Mouse (Mus musculus) embryonic fibroblast, embryonic 13.5 days (primary cell): ENCODE results near the gene Ttc8. TPM values are rescaled to one million over a fixed set of nuclear protein-coding genes. Genes with fewer than 3 reads are reported as not detected.

Source experiments
- H3K27ac ChIP-seq: 2 replicates; pipeline ENCODE4 v1.5.1; 2012; ENCODE audit warnings: low read length, control low read depth, inconsistent platforms; ENCODE audit not compliant: insufficient read depth
- H3K4me1 ChIP-seq: 2 replicates; pipeline ENCODE4 v1.6.1; 2011; ENCODE audit warnings: low read length; ENCODE audit not compliant: control insufficient read depth, insufficient read depth
- H3K4me3 ChIP-seq: 2 replicates; pipeline ENCODE4 v1.5.1; 2011; ENCODE audit warnings: mild to moderate bottlenecking, control low read depth, low read length; ENCODE audit not compliant: insufficient read depth
- CTCF ChIP-seq: IDR thresholded peaks from 2 replicates; pipeline ENCODE4 v1.5.1; 2011; ENCODE audit warnings: mild to moderate bottlenecking, control low read depth, low read length, moderate library complexity, borderline replicate concordance; ENCODE audit not compliant: insufficient read depth
- POLR2A ChIP-seq: IDR thresholded peaks from 2 replicates; pipeline ENCODE4 v1.6.1; 2011; ENCODE audit warnings: low read depth, mild to moderate bottlenecking, control low read depth, low read length, moderate library complexity
- polyA plus RNA-seq: library from polyadenylated mRNA; stranded (reverse); fragments of >200 nt; gene quantifications from 2 replicates; pipeline ENCODE4 v1.2.4, GENCODE M21; 2011; ENCODE audit warnings: low read depth; ENCODE audit not compliant: missing spikeins, insufficient read length

The Ttc8 gene
- polyA plus RNA-seq, 1 experiment, result 34.1 TPM

DNA sequence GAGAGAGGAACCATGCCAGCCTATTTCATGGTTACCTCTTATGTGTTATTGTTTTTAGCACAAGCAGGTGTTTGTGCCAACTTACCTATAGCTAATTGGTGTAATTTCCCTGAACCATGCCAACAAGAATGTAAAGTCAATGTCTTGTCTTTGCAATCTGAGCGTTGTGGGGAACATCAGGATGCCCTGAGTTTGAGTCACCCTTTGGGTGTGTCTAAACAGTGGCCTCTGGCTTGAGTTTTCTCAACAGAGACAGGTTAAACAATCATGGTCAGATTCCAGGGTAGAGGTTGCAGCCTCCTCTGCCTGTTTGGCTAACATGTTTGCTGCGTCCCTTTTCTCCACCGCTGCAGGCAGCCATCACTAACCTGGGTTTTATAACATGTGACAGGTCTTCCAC, 74.0 kb downstream of the Ttc8 start:
- no peak for TF ChIP-seq POLR2A
- H3K4me3 ChIP-seq, result no peak overlapping the region
- H3K4me1 ChIP-seq, result peaks cover 13% of the 10 kb centered on the region
- H3K27ac ChIP-seq, result peak overlapping the region; percentile 27; the same call in 1 of the 2 replicates

GRCm38 (mm10) chr12:98995881-98996280, 75.5 kb downstream of the Ttc8 start:
- Histone ChIP-seq H3K4me3 (no peak overlapping the region), H3K27ac (no peak overlapping the region), H3K4me1 (peaks cover 13% of the 10 kb centered on the region)
- TF ChIP-seq POLR2A (no peak), CTCF (no peak)

DNA sequence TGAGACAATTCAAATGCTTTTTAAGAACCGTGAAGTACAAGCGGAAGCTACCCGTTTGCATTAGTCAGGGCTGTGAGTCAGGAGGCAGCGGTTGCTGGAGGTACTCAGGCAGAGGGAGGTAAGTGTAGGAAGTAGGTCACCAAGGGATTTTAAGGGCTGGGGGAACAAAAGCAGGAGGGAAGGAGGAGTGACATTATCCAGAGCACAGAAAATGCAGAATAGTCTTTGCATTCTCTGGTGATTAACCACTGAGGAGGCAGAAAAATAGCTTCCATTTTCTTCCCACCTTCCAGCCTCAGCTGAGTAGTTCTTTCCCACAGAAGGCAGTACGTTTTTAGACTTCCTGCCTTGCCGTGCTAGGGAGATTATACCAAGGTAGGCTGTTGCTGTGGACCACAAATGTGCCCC, 76.2 kb downstream of the Ttc8 start:
- Histone ChIP-seq H3K4me1 (peaks cover 12% of the 10 kb centered on the region), H3K27ac (peak overlapping the region; percentile 63)
- TF ChIP-seq CTCF, result no peak

GRCm38 (mm10) chr12:98997046-98997445, 76.7 kb downstream of the Ttc8 start:
- no peak overlapping the region for H3K4me3 ChIP-seq
- H3K4me1 ChIP-seq, result peaks cover 12% of the 10 kb centered on the region
- peak overlapping the region; percentile 63 for H3K27ac ChIP-seq
- TF ChIP-seq CTCF, result no peak
- no peak for TF ChIP-seq POLR2A

More for the DNA sequence above, 76.2 kb downstream of the Ttc8 start:
- no peak overlapping the region for H3K4me3 ChIP-seq

GRCm38 (mm10) chr12:98998662-98999428, 78.5 kb downstream of the Ttc8 start:
- Histone ChIP-seq H3K4me3 (no peak overlapping the region), H3K27ac (no peak overlapping the region), H3K4me1 (peaks cover 12% of the 10 kb centered on the region)
- TF ChIP-seq CTCF (no peak), POLR2A (no peak)

GRCm38 (mm10) chr12:99000310-99000709, 79.9 kb downstream of the Ttc8 start:
- peaks cover 4% of the 10 kb centered on the region; the same call in 1 of the 2 replicates for H3K4me1 ChIP-seq
- TF ChIP-seq CTCF (no peak), POLR2A (no peak)
- H3K27ac ChIP-seq, result no peak overlapping the region
- H3K4me3 ChIP-seq, result no peak overlapping the region

- H3K4me3 ChIP-seq, result no peak overlapping the region
- no peak for TF ChIP-seq CTCF
- no peak for TF ChIP-seq POLR2A
- no peak overlapping the region for H3K27ac ChIP-seq
- no peaks in the 10 kb centered on the region for H3K4me1 ChIP-seq
These were observed 82.7 kb downstream of the Ttc8 start for GRCm38 (mm10) chr12:99003046-99003445.

DNA sequence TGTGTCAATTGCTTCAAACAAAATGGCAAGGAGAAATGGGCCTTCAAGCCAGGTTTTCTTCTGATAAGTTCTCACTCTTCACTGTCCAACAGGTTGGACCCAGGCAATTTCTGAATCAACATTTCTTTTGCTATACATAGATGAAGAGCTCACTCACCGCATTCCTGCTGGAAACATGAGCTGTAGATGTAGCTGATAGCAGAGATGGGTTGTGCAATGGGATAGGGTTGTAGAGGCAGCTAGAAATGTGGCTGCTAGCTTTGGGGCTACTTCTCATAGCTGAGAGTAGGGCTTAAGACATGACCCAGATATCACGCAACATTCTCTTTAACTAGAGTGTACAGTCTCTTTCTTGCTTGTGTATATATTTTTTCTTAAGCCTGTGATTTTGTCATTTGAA, 84.4 kb downstream of the Ttc8 start:
- H3K4me3 ChIP-seq, result no peak overlapping the region
- TF ChIP-seq POLR2A, result no peak
- no peak for TF ChIP-seq CTCF
- no peak overlapping the region for H3K27ac ChIP-seq
- no peaks in the 10 kb centered on the region for H3K4me1 ChIP-seq

GRCm38 (mm10) chr12:99008786-99009185, 88.4 kb downstream of the Ttc8 start:
- H3K4me3 ChIP-seq, result no peak overlapping the region
- no peaks in the 10 kb centered on the region for H3K4me1 ChIP-seq
- no peak overlapping the region for H3K27ac ChIP-seq
- TF ChIP-seq POLR2A (no peak), CTCF (no peak)

- Histone ChIP-seq H3K4me1 (no peaks in the 10 kb centered on the region), H3K27ac (no peak overlapping the region), H3K4me3 (no peak overlapping the region)
- no peak for TF ChIP-seq POLR2A
- no peak for TF ChIP-seq CTCF
These were observed 89.1 kb downstream of the Ttc8 start for GRCm38 (mm10) chr12:99009430-99009829.

DNA sequence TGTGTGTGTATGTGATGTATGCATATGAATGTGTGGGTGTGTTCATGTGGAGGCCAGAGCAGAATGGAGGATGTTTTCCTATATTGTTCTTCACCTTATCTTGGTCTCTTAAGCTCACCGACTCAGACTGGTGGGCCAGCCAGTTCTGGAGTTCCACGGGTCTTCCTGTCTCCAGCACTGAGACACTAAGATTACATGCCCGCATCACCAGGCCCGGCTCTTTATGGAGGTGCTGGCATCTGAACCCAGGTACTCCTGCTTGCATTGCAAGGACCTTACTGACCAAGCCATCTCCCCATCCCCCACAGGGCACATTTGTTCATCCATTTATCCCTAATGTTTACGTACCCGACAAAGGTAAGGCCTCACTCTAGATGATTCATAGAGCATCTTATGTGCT, 89.7 kb downstream of the Ttc8 start:
- Histone ChIP-seq H3K4me3 (no peak overlapping the region), H3K4me1 (no peaks in the 10 kb centered on the region)
- TF ChIP-seq CTCF (no peak), POLR2A (no peak)

More for the DNA sequence above, 89.7 kb downstream of the Ttc8 start:
- H3K27ac ChIP-seq, result no peak overlapping the region
